Mouse (Mus musculus) Muller cell, postnatal 12 days (primary cell): Measurements from ENCODE around the gene Plekha7.

Experiments
- DNase-seq: peaks from one replicate; pipeline ENCODE4 v3.0.0-alpha.2; 2015; ENCODE audit errors: inconsistent ontology term

Plekha7 gene

DNA sequence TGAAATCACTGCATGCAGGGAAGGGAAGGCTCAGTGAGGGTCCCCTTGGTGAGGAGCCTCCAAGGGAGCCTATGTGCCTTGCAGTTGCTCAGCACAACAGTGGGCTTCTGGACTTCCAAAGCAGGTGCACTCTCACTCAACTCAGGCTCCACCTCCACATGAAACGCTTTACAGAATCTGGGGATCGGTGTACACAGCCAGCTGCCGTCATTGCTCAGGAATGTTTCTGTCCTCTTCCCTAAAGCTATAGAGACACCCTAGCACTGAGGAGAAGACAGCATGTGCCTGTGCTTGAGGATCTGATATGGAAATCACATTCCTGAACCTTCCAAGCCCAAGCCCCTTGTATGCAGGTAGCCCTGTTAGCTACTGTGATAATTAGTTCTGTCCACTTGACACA, 120.7 kb downstream of the Plekha7 start:
- DNase-seq: no peak

DNA sequence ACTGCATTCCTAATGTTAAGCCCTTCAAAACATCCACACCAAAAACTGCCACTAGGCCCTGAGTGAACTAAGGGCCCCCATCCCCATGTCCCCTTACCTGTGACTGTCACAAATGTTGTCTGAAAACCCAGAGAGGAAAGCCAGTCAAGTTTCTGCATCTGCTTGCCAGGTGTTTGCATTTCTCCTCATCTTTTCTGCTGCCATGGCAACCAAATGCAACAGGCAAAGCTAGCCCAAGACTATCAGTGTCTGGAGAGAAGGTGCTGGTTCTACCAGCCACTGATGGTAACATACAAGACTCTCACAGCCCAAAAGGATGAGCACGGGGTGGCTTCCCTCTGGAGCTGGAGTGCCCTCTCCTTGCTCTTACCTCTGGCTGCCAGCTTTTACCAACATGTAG, 121.3 kb downstream of the Plekha7 start:
- peak; percentile 43 for DNase-seq

DNA sequence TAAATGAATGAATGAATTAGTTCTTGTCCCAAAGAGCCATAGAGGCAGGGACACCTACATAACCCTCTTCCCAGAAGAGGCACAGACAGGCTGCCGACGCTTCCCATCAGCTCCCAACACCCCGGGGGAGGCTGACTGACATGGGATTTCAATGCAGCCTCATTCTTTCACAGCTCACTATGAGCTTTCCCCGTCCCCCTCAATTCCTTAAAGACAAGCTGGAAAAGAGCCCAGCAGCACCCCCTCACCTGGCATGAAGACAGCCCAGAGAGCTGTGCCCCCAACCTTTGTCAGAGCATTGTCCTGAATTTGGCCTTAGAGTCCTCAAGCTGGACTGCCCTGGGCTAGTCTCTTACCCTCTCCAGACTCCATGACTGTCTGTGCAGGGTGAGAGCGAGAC, 122.0 kb downstream of the Plekha7 start:
- no peak for DNase-seq

DNA sequence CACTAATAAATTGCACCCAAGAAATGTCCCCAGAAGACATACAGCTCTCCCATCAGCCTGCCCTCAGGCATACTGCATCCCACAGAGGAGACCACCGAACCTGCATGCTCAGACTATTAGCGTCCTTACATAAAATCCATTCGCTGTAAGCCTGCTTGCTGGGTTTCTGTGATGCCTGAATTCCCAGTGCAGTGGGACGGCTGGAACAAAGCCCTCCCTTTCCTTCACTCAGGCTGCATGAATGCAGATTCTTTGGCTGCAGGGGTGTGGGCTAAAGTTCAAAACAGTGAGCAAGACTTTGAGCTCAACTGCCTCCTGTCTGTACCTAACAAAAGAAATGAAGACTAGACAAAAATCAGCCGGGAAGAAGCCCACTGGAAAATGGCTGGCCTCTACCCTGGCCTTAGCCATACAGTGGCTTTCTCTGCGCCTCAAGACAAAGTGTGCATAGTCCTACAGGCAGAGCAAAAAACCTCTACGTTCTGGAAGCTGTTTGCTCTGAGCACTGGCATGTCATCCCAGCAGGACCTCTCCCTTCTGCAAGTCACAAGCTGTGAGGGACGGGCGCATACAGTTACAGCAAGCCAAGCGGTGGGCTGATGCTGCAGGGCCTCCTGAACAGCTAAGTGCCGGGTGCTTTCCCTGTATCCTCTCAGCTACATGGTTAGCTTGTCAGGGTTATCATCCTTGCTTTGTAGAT, 123.7 kb downstream of the Plekha7 start:
- peak; percentile 78 for DNase-seq

DNA sequence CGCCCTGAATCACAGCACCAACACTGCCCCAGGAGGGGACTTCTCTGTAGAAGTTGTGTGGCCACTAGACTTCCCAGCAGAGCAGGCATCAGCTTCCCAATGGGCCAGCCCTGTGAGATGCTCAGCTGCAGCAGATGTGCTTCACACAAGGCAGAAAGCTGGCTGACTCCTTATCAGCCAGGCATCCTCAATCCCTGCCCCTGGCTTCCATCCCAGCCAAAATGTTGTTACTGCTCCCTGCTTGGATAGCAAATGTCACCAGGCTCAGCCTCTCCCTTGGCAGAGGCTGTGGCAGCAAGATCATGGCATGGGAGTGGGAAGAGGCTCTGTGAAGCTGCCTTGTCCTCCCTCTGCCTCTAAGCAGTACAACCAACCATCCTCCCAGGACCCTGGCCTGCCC, 125.7 kb downstream of the Plekha7 start:
- no peak for DNase-seq

DNA sequence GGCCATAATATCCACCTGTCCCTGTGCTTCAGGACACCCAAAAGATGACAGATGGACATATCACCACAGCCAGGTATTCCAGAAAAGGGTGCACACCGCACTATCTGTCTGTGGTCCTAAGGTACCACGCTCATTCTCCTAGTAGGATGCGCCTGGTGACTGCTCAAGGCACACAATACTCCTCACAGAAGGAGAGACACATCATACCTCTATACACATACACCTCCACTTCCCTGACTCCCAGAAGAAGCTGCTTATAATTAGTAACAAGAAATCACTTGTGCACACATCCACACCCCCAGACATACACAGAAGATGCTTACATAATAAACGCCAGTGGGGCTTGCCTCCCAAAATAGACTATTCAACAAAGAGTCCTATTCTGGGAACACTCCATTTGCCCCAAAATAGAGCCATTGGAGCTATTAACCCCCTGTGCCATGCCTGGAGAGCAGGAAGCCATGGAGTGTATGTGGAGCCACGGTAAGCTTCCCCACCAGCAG, 126.7 kb downstream of the Plekha7 start:
- DNase-seq: no peak

DNA sequence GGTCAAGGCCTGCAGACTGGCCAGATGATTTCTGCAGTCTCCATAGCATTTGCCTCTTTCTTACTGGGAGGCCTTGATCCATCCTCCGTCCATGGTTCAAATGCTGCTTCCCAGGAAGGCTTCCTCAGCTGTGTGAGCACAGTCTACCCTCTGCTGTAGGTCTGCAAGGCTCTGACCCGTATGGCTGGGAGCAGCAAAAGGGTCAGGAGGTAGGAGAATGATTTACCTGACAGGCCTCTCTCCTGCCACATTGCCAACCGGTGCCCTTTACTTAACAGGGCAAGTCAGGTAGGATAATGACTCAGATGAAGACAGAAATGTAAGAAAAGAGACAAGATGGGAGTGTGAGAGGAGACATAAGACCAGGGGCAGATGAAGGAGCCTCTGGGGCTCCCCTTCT, 129.3 kb downstream of the Plekha7 start:
- no peak for DNase-seq

DNA sequence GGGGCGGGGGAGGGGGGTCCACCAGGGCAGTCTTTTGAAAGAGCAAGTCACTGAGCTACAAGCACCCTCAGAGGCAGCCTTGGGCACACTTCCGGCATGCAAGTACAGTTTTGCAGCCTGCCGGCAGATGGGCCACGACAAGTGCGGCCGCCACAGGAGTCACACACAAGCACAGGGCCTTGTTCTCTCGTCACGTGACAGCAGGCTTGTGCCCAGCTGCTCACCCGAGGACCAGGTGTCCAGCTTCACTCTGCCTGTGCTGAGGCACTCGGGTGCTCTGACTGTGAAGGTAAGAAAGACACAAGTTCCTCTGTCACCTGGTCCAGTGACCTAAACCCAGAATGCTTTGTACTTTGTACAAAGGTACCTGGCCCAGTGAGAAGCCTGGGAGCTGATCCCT, 135.4 kb downstream of the Plekha7 start:
- no peak for DNase-seq

DNA sequence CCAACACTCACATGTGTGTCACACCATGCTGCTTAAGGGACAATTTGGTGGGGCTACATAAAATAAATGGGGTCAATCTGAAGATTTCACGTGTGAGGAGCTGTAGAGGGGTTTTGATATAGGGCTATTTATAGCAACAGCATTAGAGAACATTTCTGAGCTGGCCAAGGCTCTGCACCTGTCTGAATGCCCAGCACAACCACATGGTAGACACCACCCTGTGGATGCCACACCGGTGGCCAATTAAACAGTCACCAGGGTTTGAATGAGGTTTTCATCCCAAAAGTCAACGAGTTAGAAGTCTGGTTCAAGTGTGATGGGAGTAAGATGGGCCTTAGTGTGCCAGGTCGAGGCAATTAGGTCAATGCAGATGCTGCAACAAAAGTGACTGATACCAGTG, 138.8 kb downstream of the Plekha7 start:
- no peak for DNase-seq

DNA sequence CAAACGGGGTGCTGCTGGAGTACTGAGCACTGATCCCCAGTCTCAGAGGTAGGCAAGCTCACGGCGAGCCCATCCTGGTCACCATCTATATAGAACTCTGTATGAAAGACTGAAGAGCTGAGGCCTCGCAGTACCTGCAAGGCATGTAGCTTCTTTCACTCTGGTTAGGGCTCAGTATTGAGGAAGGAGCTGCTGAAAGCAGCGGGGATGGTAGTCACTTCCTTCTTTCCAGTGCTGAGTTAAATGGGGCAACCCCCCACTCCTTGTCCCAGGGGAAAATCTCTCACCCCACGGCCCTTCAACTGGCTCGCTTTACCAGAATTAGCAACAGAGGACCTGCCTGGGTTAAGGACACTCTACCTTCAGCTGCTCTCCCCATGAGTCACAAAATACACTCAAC, 140.0 kb downstream of the Plekha7 start:
- no peak for DNase-seq

DNA sequence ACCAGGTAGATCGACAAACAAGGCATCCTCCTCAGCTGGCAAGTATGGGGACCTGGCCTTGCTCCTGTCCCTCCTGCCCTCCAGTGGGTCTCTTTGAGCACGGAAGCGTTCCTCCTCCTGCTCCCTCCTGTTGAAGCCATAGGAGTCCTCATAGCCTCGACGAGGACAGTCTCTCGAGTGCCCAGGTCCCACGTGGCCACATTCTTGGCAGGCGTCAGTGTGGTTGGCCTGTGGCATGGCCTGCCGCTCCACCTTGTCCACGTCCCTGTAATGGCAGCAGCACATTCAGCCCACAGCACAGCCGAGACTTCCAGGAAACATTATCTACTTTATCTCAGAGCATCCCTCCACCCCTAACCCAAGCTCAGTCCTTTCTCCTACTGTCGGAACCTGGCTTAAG, 143.9 kb downstream of the Plekha7 start:
- DNase-seq: no peak

DNA sequence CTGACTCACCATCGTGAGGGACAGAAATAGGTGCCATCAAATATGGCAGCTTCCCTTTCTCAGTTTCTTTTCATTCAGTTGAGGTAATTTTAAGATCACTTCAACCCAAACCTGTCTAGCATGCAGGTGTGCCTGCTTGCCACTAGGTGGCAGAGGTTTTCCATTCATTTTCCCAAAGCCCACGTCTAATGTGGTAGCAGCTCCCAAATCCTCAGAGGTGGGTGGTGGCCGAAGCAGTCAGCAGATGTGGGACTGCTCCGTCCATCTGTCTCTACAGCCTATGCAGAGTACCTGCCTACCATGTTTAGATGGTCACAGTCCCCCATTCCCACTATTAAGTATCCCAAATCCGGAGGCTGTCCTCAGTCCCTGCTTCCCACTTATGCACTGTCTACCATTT, 146.6 kb downstream of the Plekha7 start:
- peak; percentile 37 for DNase-seq

DNA sequence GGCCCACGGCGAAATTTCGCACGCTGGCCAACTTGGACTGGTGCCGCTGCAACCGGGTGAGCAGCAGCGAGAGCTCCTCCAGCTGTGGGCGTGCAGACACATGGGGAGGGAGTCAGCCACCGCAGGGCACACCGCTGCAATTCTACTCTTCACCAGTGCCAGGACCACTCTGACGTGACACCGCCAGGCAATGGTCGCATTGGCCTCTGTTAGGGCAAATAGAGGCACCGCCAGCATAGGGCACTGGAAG, 151.4 kb downstream of the Plekha7 start:
- no peak for DNase-seq

DNA sequence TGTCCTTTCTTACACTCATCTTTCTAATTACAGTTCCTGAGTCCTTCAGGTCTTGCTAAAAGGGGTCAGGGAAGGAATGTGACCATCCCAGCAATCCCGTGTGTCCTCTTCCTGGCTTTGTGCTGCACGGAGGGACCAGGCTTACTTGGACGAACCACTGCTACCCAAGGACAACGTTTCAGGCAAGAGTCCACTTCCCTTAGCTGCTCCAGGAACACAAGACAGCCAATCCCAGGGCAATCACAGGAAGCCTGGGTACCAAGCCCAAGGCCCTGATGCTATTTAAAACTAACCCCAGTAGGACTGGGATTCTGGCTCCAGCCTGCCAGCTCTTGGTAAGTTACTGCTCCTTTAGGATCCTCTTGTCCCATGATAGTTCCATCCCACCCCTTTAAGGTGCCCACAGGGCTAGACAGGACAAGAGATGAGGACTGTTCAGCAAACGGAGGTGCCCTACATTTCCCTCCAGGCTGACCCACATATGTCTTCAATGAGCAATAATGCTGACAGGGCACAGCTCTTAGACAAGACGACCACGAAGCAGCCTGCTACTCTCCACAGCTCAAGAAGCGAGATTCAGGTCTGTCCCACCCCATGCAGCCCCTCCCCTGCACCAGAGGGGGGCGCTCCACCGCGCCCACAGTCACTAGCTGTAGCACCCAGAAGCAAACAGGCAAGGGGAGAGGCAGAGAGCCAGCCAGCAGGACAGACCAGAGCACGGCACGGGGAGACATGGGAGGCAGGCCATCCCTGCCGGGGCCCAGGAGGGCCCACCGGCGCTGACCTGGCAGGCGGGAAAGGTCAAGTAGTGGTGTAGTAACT, 151.9 kb downstream of the Plekha7 start:
- no peak for DNase-seq

DNA sequence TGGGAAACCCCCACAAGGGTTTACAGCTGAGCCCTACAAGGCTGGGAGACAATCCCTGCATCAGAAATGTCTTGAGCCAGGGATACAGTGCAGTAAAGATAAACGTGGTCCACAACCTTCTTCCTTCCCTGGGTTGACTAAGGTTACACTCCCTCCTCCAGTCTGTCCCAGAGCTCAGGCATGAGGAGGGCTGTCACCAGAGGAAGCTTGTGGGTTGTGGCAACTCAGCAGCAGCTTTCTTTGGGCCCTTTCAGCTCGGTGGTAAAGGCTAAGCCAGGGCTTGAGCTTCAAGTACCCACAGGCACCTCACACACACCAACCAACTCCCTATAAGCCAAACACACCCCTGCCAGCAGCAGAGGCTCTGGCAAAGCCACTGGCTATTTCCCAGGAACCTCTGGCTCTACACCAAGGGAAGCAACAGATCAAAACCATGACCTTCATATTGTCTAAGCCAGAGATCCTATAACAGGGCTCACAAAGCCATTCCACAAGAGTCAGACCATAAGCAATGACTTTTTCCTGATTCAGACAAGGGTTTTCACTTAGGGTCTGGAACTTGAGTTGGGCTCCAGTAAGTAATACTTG, 154.3 kb downstream of the Plekha7 start:
- no peak for DNase-seq

DNA sequence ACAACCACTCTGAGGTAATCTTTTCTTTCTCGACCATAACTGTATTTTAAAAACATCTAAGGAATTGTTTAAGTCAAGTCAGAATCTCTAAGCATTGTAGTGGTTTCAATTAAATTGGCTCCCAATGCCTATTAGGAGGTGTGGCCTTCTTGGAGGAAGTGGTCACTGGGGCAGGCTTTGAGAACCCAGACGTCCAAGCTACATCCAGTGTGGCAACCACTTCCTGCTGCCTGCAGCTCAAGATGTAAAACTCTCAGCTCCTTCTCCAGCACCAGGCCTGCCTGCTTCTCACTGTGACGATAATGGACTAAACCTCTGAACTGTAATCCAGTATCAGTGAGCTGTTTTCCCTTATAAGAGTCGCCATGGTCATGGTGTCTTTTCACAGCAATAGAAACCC, 158.6 kb downstream of the Plekha7 start:
- DNase-seq: no peak

DNA sequence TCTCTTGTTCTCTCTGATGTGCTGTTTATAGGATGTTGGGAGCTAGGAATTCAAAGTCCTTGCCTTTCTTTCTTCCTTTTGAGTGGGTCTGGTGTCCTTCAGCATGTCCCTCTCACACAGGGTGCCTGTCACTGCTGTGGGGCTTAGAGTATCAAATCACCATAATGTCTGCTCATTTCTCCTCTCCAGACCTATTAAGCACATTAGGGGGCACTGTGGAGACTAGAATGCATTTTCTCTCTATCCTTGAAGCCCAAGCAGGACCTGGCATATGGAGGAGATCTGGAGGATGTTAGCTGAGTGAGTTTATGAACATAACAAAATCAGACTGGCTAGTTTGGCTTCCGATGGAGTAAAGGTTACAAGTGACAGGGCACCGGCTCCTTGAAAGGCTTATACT, 161.1 kb downstream of the Plekha7 start:
- DNase-seq: no peak

DNA sequence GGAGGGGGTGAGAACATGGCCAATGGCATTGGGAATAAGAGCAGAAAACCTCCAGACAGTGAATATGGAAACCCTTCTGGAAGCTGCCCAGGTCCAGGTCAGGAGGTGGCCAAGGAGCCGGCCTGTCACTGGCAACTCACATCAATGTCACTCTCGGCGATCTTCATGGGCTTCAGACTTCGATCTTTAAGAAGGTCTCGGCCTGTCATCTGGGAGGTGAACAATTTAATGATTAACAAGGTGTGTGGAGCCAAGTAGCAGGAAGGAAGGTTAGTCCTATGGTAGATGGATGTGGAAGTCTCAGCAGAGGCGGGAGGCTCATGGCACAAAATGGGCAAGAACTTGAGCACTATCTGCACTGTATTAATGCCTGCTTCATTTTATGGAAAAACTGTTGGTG, 163.1 kb downstream of the Plekha7 start:
- no peak for DNase-seq

DNA sequence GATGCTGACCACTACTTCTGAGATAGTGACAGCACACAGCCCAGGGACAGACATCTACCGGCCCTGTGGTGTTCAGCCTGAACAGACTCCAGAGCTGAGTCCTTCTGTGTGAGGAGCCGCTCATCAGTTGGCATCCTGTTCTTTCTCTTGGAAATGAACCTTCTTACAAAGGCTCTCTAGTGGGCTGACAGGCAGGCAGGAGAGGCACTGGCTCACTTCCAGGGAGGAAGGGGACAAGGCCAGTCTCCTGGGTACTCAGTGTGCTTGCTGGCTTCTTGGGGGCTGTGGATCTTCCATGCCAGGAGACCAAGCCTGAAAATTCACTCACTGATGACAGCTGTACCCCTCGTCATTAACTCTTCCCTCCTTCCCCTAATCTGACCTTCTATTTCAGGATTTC, 170.5 kb downstream of the Plekha7 start:
- no peak for DNase-seq

DNA sequence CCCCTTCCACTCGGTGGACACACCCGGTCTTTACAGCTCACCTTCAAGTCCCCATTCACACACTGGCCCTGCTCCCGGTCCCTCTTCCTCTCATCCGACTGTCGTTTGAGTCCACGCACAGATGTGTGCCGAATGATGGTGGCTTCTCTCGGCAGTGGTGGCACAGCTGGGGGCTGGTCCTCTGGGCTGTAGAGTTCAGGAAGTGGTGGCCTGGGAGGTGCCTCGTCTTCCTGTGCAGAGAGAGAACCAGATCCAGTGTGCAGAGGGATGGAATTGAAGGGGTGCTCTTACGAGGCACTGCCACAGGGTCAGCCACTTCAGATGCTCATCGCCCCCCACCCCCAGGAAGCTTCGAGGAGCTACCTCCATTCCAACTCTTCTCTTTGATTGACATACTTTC, 171.0 kb downstream of the Plekha7 start:
- DNase-seq: no peak

DNA sequence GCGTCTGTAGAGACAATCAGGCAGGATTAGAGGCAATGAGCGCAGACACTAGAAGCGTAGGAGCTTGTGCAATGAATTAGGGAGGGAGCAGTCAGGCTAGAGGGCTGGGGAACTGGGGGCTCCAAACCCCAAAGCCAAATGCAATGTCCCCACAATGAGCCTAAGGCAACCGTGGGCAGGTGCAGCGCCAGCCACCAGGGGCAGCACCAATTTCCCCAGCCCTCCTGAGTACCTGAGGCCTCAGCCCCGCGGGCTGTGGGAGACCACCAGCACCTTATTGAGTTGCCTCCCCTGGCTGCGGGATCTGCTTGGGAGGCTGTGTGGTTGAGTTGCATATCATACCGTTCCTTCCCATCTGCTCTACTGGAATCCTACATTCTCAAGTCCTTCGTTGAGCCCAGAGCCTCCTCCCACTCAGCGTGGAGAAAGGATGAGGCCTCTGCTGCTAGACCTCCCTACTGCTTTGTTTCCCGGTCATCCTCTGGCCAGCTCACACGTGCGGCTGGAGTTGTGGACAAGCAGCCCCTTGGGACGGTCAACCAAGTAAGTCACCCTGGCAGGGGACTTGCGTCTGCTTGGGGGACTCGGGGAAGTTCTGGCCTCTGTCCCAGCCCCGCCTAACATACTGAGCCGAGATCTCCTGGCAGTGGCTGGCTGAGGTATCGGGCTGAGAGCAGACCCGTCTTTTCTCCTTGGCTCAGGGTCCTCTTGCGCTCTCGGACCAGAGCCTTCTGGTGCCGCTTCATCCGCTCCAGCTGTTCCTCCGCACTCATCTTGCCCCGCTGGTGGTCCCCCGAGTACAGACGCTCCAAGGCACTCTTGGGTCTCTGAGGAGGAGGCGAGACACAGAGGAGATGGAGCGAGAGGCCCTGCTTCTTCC, 173.5 kb downstream of the Plekha7 start:
- DNase-seq: no peak

DNA sequence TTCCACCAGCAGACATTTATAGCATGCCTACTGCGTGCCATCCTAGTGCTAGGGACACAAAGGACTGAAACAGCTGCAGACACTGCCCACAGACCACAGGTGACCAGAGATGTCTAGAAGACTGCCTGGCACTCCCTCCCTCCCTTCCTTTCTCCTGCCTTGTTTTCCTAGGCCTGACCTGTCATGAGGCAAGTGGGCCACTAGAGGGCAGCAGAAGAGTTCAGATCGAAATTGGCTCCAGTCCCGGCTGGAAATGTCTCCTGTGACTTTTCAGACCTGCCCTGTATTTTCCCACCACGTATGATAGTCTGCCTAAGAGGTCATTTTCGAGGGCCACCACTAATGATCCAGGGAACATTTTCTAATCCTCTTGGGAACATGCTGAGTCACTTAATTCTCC, 176.1 kb downstream of the Plekha7 start:
- DNase-seq: peak; percentile 69
